Mouse (Mus musculus) heart, postnatal 4 days (tissue): ENCODE results near the gene Tssk1. TPM values are rescaled to one million over a fixed set of nuclear protein-coding genes. Genes with fewer than 3 reads are reported as not detected.

Experiments used
- DNase-seq: peaks from one replicate; pipeline ENCODE4 v3.0.0; 2021
- total RNA-seq, 2 experiments: library from RNA; stranded (reverse); gene quantifications; 2 replicates each; pipeline ENCODE4 v1.2.3; 2021

Tssk1 gene
- under 1 TPM; 0.07 to 0.09 TPM for total RNA-seq

DNA sequence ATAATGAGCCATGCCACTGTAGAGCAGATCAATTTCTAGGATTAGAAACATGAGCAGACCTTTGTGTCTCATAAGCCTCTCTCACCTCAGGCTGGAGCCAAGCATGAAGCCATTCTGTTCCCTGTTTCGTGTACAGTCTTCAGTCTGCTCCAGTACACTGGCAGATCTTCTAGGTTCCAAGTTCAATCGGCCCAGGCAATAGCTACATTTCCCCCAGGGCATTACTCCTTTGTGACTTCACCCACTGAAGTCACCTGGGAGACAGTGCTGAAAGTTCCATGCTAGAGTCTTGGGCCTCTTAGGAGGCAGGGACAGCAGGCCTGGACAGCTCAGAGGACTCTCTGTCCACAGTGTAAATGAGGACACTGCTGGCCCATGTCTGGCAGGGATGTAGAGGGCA lies at the start of gene Tssk1:
Gene Tssk1 (plus strand): TSS at position 301 of the 400 bp plus-strand sequence.
- DNase-seq: no peak

DNA sequence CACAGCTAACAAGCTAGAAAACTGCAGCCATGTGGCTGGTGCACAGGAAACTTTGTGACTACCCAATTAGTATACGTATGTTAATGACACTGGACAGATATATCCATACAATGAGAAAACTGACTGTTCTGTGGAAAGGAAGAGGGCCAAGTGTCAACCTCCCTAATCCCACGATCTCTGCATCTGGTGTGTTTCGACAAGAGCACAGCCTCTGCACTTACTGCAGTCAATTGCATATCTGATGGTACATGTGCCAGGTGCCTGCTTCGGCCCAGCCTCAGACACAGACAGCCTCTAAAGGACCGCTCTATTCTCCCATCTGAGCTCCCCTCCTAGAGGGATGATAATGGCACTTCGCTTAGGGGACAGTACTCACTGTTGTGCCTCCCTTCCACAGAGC lies 45.6 kb upstream of the Tssk1 start:
- no peak for DNase-seq

GRCm38 (mm10) chr16:17848928-17849327 lies 45.1 kb upstream of the Tssk1 start:
- peak; percentile 39 for DNase-seq

GRCm38 (mm10) chr16:17849486-17849885 lies 44.5 kb upstream of the Tssk1 start:
- DNase-seq: no peak

DNA sequence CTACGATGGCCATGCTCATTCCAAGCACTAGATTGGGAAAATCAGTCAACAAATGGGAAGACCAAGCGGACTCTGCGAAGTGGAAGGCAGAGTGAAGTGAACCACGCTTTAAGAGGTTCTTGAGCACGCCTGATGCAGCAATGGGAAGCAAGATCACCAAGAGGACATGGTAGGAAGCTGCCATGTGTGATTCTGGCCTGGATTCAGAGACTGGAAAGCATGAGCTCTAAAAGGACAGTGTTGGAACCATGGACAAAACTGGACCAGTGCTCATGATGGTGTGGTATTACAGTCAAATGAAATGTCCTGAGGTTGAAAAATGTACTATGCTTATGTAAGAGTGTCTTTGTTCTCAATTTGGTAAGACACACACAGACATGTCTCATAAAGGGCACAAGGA lies 42.7 kb upstream of the Tssk1 start:
- DNase-seq: no peak

DNA sequence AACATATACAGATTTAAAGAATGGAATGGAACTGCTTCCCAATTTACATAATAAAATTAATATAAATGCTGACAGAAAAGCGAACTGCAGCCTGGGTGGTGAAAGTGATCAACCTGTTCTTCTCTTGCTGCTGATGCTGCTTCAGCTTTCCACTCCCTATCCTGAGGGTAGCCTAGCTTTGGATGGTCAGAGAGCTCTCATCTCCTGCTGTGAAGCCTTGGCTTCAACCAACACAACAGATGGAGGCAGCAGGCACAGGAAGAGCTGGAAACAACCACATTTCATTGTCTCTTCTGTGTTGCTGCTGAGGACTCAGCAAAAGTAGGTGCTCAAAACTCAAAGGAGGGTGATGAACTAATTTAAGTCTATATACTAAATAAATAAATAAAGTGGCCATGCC lies 42.2 kb upstream of the Tssk1 start:
- DNase-seq: no peak

GRCm38 (mm10) chr16:17853263-17853662 lies 40.8 kb upstream of the Tssk1 start:
- no peak for DNase-seq

DNA sequence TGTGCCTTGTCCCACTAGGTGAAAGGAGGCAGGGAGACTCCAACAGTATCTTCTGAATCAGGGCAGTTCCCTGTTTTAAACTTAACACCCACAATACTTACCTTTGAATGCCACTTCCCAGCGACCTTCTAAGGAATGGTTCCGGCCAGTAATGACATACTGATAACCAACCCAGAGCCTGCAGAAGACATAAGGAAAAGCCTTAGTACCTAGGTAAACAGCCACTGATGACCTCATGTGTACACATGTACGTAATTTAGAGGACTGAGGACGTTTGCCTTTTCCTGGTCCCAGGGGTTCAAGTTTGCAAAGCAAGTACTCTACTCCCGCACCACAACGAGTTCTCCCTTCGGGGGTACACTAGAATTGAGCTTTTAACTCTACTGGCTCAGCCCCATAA lies 36.9 kb upstream of the Tssk1 start:
- no peak for DNase-seq

- DNase-seq: peak; percentile 36
Observed at GRCm38 (mm10) chr16:17858592-17858991, 35.4 kb upstream of the Tssk1 start.

GRCm38 (mm10) chr16:17865293-17865692 lies 28.7 kb upstream of the Tssk1 start:
- DNase-seq: no peak

- no peak for DNase-seq
Observed at GRCm38 (mm10) chr16:17865770-17866169, 28.3 kb upstream of the Tssk1 start.

DNA sequence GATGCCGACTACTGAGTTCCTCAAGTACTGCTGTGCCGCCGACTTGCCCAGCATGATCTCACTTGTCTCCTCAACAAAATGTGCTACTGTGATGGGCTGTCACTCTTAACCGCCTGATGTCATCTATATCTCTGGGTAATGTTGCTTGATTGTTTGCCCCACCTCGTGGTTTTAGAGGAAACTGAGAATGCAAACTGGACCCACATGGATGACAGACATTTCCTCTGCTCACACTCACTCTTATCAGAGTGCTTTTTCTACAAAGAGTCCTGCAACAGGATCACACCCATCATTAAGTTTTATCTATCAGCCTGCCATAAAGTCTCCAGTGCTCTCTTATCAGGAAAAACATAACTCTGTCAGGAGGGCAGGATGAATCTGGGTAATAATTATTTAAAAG lies 22.8 kb upstream of the Tssk1 start:
- DNase-seq: no peak

GRCm38 (mm10) chr16:17872995-17873394 lies 21.0 kb upstream of the Tssk1 start:
- DNase-seq: no peak

- no peak for DNase-seq
Observed at GRCm38 (mm10) chr16:17875174-17875573, 18.8 kb upstream of the Tssk1 start.

DNA sequence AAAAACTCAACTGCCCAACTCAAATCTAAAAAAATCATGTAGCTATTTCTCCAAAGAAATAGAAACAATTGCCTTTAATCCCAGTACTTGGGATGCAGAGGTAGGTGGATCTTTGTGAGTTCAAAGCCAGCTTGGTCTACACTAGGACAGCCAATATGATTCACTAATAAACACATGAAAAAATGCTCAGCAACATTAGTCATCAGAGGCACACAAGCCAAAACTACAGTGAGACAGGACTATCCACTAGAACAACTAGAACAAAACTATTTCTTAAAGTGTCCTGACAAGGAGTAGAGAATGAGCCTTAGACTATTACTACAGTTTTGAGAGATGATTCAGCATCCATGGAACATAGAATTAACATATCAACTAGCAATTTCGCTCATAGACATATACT lies 17.9 kb upstream of the Tssk1 start:
- no peak for DNase-seq

DNA sequence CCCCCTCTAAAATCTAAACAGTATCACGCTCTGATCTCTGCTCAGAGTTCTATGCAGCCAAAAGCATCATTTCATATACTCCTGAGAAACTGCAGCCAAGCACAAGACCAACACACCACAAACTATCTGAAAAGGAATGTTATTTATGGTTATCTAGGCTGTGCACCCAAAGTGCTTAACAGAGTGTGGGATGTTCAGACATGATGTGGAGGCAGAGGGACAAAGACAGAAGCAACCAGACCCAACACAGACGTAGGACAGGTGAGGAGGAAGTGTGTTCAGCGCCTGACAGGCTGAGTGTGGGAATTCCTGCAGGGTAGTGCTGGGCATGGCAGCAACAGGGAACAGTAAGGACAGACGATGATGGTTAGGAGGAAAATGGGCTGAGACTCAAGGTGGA lies 14.5 kb upstream of the Tssk1 start:
- DNase-seq: no peak

- DNase-seq: no peak
Observed at GRCm38 (mm10) chr16:17882196-17882595, 11.8 kb upstream of the Tssk1 start.

GRCm38 (mm10) chr16:17884116-17884515 lies 9.9 kb upstream of the Tssk1 start:
- DNase-seq: no peak

DNA sequence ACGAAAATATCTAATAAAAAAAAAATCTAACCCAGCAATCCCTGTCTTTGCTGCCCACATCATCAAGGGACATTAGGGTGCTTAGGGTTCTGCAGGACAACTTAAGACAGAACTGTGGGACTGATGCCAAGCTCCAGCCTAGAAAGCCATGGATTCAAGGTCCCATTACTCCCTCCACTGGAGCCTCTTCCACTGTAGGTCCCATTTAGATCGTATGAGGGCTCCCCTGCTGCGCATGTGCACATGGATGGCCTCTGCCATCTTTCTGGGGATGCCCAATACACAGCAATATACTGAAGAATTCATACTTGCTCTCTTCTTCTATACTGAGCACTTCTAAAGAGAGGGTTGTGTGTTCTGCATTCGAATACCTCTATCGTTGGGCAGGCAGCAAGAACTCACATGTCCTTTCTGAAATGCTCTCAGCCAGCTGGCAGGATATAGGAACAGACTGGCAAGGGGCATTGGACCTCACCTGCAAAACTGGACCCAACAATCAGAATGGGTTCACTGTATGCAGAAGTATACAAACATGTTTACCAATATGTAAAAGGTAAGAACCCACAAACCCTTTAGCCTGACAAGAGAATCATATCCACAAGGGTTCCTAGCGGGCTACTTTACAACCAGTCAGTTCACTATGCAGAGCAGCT lies 4.2 kb upstream of the Tssk1 start:
- DNase-seq: no peak

DNA sequence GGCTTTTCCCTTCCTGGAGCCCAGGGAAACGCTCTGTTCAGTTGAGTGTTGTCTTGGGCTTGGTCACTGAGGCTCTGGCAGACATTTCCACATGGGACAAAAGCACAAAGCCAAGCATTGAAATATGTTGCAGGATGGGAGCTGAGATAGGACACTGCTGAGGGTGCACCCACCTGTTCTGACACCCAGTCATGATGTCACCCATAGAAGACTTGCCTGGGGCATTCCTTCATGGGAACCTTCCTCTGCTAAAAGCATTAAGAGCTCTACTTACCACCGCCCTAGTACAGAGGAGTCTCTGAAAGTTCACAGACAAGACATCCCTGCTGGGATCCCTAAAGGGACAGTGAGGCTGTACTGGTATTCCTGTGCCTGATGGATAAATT lies 3.7 kb upstream of the Tssk1 start:
- no peak for DNase-seq

- DNase-seq: peak; percentile 83
Observed at GRCm38 (mm10) chr16:17890917-17891566, 3.0 kb upstream of the Tssk1 start.

- DNase-seq: peak; percentile 100
Observed at GRCm38 (mm10) chr16:17891567-17891959, 2.5 kb upstream of the Tssk1 start, which contains the start of gene Gm20518. TSS of gene Gm20518 (minus strand) at chr16:17891671.

GRCm38 (mm10) chr16:17892606-17893005 lies 1.4 kb upstream of the Tssk1 start:
- peak; percentile 76 for DNase-seq

GRCm38 (mm10) chr16:17896091-17896490 lies 2.1 kb downstream of the Tssk1 start:
- no peak for DNase-seq
